Mouse (Mus musculus) spleen, embryonic (tissue): ENCODE data around the gene Dohh.

Source experiments
- CTCF ChIA-PET: fragments of 350-600 bp; sonication (Branson Sonifier 250); formaldehyde crosslinking; loops from one replicate; lab custom pipeline; 2022; lab: Charles Lee

The Dohh gene

GRCm38 (mm10) chr10:81383802-81384604, at the start of gene Dohh, which contains the start of gene Gm48551:
Gene Dohh (plus strand): TSS chr10:81384428.
Gene Gm48551 (plus strand): TSS chr10:81384466.
- CTCF ChIA-PET = interaction anchor here (0.9 kb wide), 1 partner anchor 10 kb away, joined by 3 read pairs; no protein-coding TSS in a partner anchor

- CTCF ChIA-PET = no interaction called here
These were observed 48.6 kb upstream of the Dohh start for GRCm38 (mm10) chr10:81335393-81336340.

- CTCF ChIA-PET = no interaction called here
These were observed 47.7 kb upstream of the Dohh start for GRCm38 (mm10) chr10:81336558-81336957.

- CTCF ChIA-PET = interaction anchor here (0.6 to 1.1 kb wide), 3 partner anchors 26 to 293 kb away, joined by 3 to 8 read pairs (median 4); no protein-coding TSS in a partner anchor
These were observed 43.5 kb upstream of the Dohh start for GRCm38 (mm10) chr10:81340551-81341332.

- CTCF ChIA-PET = interaction anchor here (0.7 to 1.1 kb wide), 4 partner anchors 19 to 294 kb away, joined by 3 to 8 read pairs (median 3); no protein-coding TSS in a partner anchor
These were observed 42.8 kb upstream of the Dohh start for GRCm38 (mm10) chr10:81341333-81341949.

GRCm38 (mm10) chr10:81342686-81343505, 41.3 kb upstream of the Dohh start, which contains the start of gene Gipc3:
Gene Gipc3 (minus strand): TSS chr10:81343266.
- CTCF ChIA-PET = interaction anchor here (0.7 to 1.0 kb wide), 4 partner anchors 26 to 149 kb away, joined by 3 to 6 read pairs (median 3); no protein-coding TSS in a partner anchor

GRCm38 (mm10) chr10:81344421-81345161, 39.6 kb upstream of the Dohh start:
- CTCF ChIA-PET = no interaction called here

- CTCF ChIA-PET = interaction anchor here (1.4 kb wide), 1 partner anchor 27 kb away, joined by 3 read pairs; no protein-coding TSS in a partner anchor
These were observed 39.1 kb upstream of the Dohh start for GRCm38 (mm10) chr10:81345162-81345534.

GRCm38 (mm10) chr10:81346453-81347067, 37.7 kb upstream of the Dohh start:
- CTCF ChIA-PET = interaction anchor here (0.5 to 1.4 kb wide), 4 partner anchors 29 to 139 kb away, joined by 3 to 6 read pairs (median 4); no protein-coding TSS in a partner anchor

GRCm38 (mm10) chr10:81349146-81349545, 35.1 kb upstream of the Dohh start:
- CTCF ChIA-PET = no interaction called here

- CTCF ChIA-PET = no interaction called here
These were observed 34.3 kb upstream of the Dohh start for GRCm38 (mm10) chr10:81349961-81350350.

GRCm38 (mm10) chr10:81350351-81351063, 33.7 kb upstream of the Dohh start, which contains the start of gene Hmg20b:
Gene Hmg20b (minus strand): TSS chr10:81350480.
- CTCF ChIA-PET = no interaction called here

GRCm38 (mm10) chr10:81351678-81352291, 32.4 kb upstream of the Dohh start:
- CTCF ChIA-PET = interaction anchor here (1.0 kb wide), 1 partner anchor 26 kb away, joined by 3 read pairs; no protein-coding TSS in a partner anchor

GRCm38 (mm10) chr10:81354738-81355477, 29.3 kb upstream of the Dohh start:
- CTCF ChIA-PET = interaction anchor here (0.6 to 1.6 kb wide), 3 partner anchors 9 to 20 kb away, joined by 3 to 9 read pairs (median 3); no protein-coding TSS in a partner anchor

GRCm38 (mm10) chr10:81355533-81355932, 28.7 kb upstream of the Dohh start:
- CTCF ChIA-PET = no interaction called here
